Mouse (Mus musculus) cerebral cortex, adult 2 months (tissue): ENCODE measurements around the gene Ing1.

Source experiments
- WGBS: fragments of 180-500 bp; shearing (Covaris S2); methylation state at CpG from one replicate; pipeline ENCODE4 v1.1.7; 2018; 5-methylcytosine and 5-hydroxymethylcytosine counted together

The Ing1 gene

GRCm38 (mm10) chr8:11554799-11555719, at the start of gene Ing1:
Gene Ing1, plus strand, starts transcription at chr8:11555571.
- WGBS = under 1% methylated on average over 50 of the region's 52 CpGs

GRCm38 (mm10) chr8:11506074-11506473, 49.3 kb upstream of the Ing1 start:
- WGBS = 77% methylated on average over 14 of the region's 14 CpGs

DNA sequence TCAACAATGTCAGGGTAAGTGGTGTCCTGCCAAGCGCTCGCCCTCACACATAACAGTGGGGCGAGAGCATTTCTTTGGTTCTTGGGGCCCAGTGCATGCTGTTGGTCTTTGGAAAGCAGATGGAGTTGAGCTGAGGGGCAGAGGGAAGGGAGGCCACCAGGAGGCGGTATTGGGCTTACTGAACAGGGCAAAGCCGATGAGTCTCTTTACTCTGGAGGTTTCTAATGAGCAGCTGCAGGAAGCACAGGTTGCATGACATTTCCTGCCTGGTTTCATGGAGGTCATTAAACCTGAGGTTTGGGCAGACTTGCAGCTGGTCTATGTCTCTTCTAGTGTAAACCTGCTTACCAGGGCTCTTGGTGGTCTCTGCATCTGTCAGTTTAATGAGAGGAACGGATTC, 48.6 kb upstream of the Ing1 start:
- 72% methylated on average over 6 of the region's 6 CpGs for WGBS

DNA sequence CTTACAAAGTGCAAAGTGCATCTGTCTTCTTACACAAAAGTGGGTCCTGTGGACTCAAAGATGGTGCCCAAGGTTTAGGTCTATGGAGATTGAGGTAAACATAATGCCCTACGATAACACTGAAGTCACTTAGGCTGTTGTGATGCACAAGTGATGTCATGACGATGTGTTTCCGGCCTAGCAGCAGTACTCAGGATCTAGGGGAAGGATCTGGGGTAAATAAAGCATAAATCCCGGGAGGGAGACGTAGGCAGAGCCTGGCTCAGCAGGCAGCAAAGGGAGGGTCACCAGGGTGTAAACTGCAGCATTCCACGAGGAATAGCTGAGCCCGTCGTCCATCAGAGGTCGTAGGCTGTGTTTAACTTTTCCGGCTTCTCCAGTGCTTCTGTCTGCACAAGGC, 46.5 kb upstream of the Ing1 start:
- 82% methylated on average over 10 of the region's 10 CpGs for WGBS

DNA sequence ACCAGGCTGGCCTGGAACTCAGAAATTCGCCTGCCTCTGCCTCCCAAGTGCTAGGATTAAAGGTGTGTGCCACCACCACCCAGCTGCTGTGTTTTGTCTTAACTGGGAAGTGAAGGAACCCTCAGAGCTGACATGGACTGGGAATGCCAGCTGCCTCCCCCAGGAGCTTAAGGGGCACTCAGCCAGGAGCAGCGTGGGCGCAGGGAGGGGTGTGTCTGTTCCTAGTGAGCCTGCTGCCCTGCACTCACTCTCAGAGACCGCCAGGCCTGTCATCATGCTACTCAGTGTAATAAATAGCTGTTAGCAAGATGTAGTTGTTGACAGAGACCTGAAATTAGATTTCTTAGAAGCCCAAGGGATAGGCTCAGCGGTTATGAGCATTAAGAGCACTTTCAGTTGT, 44.4 kb upstream of the Ing1 start:
- 66% methylated on average over 5 of the region's 5 CpGs for WGBS

DNA sequence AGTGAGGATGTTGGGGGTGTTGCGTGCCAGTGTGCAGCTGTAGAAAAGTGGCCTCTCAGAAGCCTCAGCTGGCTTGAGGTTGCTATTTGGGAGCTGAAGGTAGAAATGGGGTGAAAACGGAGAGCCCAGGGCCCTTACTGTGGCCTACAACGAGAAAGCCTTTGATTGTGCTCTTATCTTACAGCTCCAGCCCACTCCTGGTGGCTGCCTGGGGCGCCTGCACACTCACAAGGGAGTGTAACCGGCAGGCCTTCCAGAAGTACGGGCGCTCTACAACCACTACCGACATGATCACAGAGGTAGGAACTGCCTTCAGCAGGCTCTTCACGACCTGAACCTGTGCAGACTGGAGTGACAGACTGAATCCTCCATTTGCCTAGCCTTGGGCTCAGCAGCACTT, 42.7 kb upstream of the Ing1 start:
- 85% methylated on average over 9 of the region's 9 CpGs for WGBS

GRCm38 (mm10) chr8:11513247-11513646, 42.1 kb upstream of the Ing1 start:
- 91% methylated on average over 5 of the region's 5 CpGs for WGBS

GRCm38 (mm10) chr8:11516292-11516691, 39.1 kb upstream of the Ing1 start:
- WGBS = 96% methylated on average over 9 of the region's 9 CpGs

DNA sequence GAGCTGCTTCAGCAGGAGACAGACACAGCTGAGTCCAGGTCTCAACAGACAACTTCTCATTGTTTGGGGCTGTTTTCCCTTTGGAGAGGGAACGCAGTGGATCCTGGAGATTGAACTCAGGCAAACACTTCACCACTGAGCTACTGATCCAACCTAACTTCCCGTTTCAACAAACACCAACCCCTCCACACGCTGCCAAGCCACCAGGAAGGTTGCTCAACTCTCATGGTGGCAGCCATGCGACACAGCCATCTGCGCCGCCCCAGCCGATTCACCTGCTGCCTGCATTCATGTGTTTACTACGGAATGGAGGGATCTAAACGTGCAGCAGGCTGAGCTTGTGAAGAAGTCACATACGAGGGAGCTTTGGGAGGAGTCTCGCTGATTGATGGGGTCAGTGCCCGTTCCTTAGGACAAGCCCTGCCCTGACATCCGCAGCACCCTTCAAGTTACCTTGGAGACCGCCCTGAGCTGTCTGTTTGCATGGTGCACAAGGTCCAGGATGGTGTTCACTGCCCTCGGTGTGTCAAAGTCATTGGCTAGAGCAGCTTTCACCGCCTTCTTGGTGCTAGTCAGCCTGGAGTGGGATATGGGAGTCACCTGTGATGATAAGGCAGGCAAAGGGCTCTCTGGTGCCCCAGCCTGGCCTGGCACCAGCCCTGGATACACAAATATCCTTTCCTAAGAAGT, 37.9 kb upstream of the Ing1 start:
- 89% methylated on average over 16 of the region's 16 CpGs for whole genome bisulfite sequencing

DNA sequence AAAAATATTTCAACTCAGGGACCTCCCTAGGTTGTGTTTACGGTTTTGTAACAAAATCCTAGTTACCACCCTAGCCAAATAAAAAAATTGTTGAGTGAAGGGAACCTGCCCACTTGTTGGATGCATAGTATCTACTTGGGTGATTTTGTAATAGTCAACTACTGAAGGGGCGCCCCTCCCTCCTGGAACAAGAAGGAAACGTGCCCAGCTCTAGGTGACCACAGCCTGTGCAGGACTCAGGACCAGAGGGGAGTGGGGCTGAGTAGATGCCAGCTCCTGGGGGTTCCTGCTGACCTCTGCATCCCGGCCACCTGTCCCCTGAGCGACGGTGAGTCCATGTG, 37.3 kb upstream of the Ing1 start:
- 97% methylated on average over 6 of the region's 6 CpGs for WGBS

GRCm38 (mm10) chr8:11518676-11519075, 36.7 kb upstream of the Ing1 start:
- WGBS = 90% methylated on average over 11 of the region's 11 CpGs

DNA sequence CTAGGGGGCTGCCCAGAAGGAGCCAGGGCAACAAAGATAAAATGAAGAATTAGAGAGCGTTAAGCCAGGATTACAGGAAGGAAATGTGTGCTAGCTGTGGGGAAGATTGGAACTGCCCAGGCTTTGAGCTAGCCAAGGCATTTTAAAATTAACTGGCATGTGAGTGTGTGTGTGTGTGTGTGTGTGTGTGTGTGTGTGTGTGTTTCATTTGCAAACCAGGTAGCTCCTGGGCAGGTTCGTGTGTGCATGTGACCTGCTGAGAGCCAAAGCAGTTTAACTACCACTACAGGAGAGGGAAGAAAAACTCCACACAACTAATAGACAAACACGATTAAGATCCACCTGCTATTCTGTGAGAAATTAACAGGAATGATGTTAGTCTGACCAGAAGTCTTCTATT, 32.0 kb upstream of the Ing1 start:
- 84% methylated on average over 3 of the region's 3 CpGs for WGBS

DNA sequence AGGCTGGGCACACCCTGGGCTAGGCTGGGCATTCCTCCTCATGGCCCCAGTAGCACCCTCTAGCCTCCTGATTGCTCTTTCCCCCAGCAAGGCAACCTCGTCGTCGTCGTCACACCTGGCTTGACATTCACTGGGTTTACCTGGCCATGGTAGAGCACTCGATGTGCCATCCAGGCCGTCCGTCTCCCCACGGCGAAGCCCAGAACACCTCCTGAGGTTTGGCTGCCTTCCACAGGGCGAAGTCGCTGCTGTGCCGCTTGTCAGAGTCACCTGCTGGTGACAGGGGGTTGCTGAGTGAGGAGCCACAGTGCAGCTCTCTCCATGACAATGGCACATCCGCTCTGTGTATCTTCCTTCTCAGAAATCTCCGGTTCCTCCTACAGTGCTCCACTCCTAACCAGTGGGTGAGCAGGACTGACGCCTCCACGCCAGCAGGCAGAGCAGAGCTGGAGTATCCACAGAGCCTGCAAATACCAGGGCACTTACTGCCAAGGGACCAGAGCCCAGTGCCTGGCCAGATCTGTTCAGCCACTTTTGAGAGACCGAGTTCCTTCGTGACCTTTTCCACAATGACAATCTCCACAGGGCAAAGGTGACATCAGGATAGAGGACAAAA, 25.1 kb upstream of the Ing1 start:
- WGBS = 72% methylated on average over 18 of the region's 18 CpGs

GRCm38 (mm10) chr8:11530849-11531248, 24.5 kb upstream of the Ing1 start:
- WGBS = 56% methylated on average over 4 of the region's 4 CpGs

- WGBS = 56% methylated on average over 9 of the region's 9 CpGs
Observed at GRCm38 (mm10) chr8:11534494-11534893, 20.9 kb upstream of the Ing1 start.

DNA sequence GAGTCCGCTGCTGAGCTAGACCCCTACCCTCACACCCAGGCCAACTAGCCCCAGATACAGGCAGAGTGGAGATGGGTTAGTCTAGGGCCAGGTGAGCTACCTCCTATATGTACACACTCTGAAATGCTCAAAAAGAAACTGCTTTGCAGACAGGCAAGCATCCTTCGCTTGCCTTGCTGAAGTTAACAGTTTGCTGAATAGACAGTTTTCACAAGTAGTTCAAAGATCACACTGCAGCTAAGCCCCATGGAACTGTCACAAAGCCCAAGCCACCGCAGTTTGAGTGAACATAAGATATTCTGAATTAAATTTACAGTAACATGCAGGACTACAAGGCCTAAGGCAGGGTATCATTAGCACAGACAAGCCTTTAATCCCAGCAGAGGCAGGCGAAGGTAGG, 16.3 kb upstream of the Ing1 start:
- WGBS = 96% methylated on average over 4 of the region's 4 CpGs

DNA sequence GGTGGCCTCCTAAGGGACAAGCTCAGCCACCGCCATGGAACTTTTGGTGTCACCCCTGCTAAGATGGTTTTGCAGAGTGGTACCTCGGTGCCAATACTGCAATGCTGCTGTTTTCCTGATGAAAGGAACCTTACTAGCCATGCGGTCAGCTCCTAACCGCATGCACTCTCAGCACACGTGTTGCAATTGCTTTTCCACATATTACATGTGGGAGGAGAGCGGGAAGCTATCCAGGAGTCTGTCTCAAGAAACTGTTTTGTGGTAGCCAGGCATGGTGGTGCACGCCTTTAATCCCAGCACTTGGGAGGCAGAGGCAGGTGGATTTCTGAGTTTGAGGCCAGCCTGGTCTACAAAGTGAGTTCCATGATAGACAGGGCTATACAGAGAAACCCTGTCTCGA, 15.2 kb upstream of the Ing1 start:
- 93% methylated on average over 8 of the region's 8 CpGs for WGBS

DNA sequence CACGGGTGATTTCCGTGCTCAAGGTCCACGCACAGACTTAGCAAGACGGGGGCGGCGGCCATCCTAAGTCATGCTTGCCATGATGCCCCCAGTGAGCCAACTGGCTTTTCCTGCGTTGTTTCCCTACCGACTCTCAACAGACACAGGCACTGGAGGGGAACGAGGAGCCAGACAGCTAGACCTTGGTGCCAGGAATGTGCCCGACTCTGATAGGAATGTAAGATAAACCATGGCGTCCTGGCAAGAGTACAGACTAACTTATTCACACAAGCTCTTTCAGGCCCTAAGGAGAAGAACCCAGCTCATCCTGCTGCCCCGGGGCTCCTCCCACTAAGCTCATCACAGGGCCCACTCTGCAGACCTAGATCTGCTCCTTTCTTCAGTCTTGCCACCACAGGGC, 13.3 kb upstream of the Ing1 start:
- 85% methylated on average over 12 of the region's 12 CpGs for WGBS

DNA sequence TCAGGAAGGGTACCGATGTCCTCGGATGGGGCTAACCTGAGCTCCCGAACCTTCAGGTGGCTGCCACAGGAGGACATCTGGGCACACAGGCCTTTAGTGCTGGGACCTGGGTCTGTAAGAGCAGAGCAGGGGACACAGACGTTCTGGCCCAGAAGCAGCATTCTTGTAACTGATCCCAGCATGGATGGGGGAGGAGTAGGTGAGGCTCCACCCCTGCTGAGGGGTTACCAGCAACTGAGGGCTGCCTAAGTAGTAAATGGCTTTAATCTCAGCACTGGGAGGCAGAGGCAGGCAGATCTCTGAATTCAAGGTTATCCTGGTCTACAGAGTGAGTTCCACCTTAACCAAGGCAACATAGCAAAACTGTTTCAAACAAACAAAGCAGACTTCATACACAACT, 12.5 kb upstream of the Ing1 start:
- WGBS = 88% methylated on average over 4 of the region's 4 CpGs

DNA sequence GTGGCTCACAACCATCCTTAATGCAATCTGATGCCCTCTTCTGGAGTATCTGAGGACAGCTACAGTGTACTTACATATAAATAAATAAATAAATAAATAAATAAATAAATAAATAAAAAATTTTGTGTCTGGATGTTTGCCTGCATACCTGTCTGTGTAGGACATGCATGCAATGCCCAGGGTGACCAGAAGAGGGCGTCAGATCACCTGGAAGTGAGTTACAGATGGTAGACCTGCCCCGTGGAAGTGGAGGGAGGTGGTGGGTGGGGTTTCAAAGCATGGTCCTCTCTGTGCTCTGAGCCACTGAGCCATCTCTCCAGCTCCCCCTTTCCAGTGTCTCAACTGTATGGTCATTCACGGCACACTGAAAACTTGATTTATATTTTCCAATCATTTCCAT, 11.0 kb upstream of the Ing1 start:
- 34% methylated on average over 3 of the region's 3 CpGs for WGBS

DNA sequence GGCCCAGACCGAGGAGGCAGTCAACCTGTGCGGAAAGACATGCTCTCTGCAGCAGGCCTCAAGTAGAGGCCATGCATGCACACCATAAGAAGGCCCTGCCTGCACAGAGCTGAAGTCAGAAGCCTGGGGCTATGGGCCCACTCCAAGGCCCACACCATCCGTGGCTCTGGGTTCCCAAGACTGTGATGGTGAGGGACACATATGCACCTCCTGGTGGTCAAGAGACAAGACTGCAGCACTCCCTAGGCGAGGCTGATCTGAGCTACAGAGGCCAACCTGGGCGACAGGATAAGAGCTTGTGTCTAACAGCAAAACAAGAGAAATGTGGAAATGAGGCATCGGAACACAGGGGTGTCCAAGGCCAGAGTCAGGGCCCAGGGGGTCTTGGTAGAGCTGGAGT, 8.3 kb upstream of the Ing1 start:
- WGBS = 72% methylated on average over 6 of the region's 6 CpGs

- WGBS = 14% methylated on average over 7 of the region's 7 CpGs
Observed at GRCm38 (mm10) chr8:11549706-11550105, 5.7 kb upstream of the Ing1 start.
